Mouse (Mus musculus) myocyte (in vitro differentiated cells): ENCODE results near the gene 5530401A14Rik.

Experiments
- POLR2A ChIP-seq: IDR thresholded peaks from one replicate; pipeline ENCODE4 v1.6.1; 2011; ENCODE audit warnings: low read depth, mild to moderate bottlenecking, control low read depth, moderate library complexity; ENCODE audit not compliant: insufficient read length
- USF1 ChIP-seq: IDR thresholded peaks from one replicate; pipeline ENCODE4 v1.6.1; 2011; ENCODE audit warnings: low read depth, mild to moderate bottlenecking, control low read depth, moderate library complexity

DNA sequence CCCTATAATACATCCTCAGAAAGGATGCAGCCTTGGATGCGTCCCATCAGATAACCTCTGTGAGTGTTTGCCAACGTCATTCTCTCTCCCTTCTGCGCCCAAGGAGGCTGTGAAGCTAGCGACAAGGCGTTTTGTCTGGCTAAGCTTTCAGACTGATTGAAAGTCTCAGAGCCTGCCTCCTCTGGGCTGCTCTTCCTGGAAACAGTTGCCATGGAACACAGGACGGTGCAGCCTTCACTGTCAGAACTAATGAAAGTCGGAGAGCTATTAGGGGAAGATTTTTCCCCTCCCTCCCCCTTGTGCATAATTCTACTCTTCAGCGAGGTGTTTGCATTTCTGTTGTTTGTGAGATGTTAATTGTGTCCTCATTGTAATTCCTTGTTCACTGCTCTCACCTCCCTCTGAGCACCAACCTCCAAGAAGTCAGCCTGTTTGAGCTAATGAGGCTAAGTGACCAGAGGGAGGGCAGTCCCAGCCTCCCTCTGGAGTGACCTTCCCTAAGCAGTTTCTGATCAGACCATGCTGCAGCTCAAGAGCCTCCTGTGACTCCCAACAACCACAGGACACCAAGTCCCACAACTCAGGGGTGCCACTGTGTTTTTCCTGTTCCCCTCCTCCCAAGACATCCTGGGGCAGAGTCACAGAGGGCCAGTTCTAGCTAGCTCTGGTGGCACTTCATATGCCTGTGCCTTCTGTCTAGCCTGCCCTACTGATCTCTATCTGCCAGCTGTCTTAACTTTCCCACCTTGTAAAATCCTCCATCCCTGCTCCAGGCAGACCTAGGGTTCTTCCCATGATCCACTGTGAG is 37.3 kb downstream of the 5530401A14Rik start:
- no peak for TF ChIP-seq USF1
- no peak for TF ChIP-seq POLR2A
